Mouse (Mus musculus): ENCODE measurements around the gene Tex13a.

The Tex13a gene

DNA sequence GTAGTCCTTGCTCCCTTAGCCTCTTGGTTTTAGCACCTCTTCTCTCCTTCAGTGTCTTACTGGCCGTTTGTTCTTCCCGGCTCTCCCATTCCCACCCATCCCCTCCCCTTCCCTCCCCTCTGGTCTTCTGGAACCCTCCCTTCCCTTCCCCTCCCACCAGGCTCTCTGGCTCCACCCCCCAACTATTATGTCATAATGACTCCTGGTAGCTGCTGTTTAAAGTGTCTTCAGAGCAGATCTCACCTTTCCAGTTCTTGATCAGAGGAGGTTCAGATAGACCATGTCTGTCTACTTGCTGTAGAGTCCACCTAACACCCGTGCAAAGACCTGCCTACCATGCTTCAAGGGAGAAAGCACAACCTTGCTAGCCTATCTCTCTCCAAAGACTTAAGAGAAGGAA lies at the start of gene Tex13a:
Gene Tex13a, minus strand, starts transcription at position 101 of the 400 bp plus-strand sequence.
- no peak for DNase-seq

GRCm38 (mm10) chrX:138234626-138235025 lies 25.2 kb upstream of the Tex13a start:
- DNase-seq, result no peak

DNA sequence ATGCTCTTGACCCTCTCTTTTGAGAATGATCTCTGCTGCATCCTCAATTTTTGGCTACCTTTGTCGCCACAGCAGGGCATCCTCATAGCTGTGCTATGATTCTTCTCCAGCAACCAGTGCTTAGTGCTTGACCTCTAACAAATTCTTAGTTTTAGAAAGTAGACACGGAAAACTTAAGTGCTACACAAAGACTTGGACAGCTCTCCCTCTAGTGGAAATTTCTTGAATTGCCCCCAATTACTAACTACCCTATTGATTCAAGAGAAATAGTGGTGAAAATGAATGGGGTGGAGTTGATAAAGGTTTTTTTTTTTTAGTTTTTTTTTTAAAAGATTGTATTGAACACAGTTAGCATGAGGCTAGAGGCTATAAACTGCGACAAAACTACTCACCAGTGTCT lies 39.2 kb downstream of the Tex13a start:
- no peak for DNase-seq
